Mouse (Mus musculus) monocyte, adult 5-6 weeks (primary cell): Measurements from ENCODE around the gene Bpifb3. TPM values are rescaled to one million over a fixed set of nuclear protein-coding genes. Genes with fewer than 3 reads are reported as not detected.
A peak's percentile ranks its signal among the peaks of the same experiment; 100 is the strongest.

Experiments
- ATAC-seq: fragments of 153-309, 156-312 bp; replicated peaks from 2 replicates; pipeline ENCODE4 v1.8.0; 2017; ENCODE audit warnings: mild to moderate bottlenecking; ENCODE audit not compliant: low TSS enrichment, insufficient number of reproducible peaks, severe bottlenecking, poor library complexity, low FRiP score
- total RNA-seq: library from RNA; stranded (forward); fragments of 200-1000, 200-491, 200-594 nt; gene quantifications from 3 replicates; pipeline ENCODE4 v1.2.3, GENCODE M21; 2017

The Bpifb3 gene
- not detected in 3 replicates for total RNA-seq

DNA sequence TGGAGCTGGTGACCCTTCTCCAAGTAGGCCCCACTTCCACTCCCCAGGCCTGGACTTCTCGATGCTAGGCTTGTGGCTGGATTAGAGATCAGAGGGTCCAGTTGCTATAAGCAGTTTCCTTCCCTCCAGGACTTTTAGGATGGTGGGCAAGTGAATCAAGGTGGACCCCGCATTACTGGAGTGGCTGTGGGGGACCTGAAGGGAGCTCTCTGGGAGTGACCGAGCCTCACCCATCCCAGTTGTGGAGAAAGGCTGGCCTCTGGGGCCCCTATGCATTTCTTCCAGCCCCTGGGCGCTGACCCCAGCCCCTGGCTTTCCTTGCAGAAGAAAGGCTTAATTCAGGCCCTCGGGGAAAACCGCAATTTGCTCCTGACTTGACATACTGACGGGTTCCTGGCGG is at the start of gene Bpifb3:
Bpifb3 (plus strand) TSS at position 301 of the 400 bp plus-strand sequence.
- ATAC-seq = no peak

DNA sequence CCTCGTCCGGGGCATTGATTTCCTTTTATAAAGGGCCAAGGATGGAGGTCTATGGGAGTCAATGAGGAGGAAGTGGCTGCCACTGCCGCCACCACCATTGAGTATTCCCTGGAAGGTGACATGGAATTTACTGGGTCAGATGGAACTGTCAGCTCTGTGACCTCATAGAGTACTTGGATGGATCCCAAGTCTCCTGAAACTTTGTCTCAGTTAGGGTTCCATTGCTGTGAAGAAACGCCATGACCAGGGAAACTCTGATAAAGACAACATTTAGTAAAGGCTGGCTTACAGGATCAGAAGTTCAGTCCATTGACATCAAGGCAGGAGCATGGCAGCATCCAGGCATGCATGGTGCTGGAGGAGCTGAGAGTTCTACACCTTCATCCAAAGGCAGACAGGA is 47.0 kb upstream of the Bpifb3 start, which contains the start of gene Sun5:
Sun5 (minus strand) TSS at position 101 of the 400 bp plus-strand sequence.
- no peak for ATAC-seq

GRCm38 (mm10) chr2:153874745-153875144 is 43.3 kb upstream of the Bpifb3 start, which contains the start of gene Bpifb2:
Gene Bpifb2, plus strand, starts transcription at chr2:153875045.
- no peak for ATAC-seq

- no peak for ATAC-seq
Measured at GRCm38 (mm10) chr2:153899111-153899510, 18.9 kb upstream of the Bpifb3 start.

- no peak for ATAC-seq
Measured at GRCm38 (mm10) chr2:153900088-153900487, 17.9 kb upstream of the Bpifb3 start, which contains the start of gene Bpifb6. Gene Bpifb6, plus strand, starts transcription at chr2:153900388.

DNA sequence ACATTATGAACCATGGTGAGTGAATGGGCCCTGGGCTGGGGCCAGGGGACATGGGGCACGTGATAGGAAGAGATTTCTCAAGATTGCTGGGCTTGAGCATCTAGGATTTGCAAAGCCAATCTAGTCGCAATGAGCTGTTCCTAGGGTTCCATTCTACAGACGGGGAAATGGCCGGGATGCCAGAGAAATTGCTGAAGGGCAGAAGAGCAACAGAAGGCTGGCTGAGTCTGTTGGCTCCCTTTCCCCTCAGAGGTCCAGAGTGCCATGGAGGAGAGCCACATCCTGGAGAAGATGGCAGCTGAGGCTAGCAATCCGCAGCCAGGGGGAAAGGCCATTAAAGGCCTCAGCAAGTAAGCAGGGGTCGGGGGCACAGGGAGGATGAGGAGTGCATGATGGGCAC is 15.3 kb upstream of the Bpifb3 start:
- ATAC-seq = no peak

- no peak for ATAC-seq
Measured at GRCm38 (mm10) chr2:153906626-153907025, 11.4 kb upstream of the Bpifb3 start.

GRCm38 (mm10) chr2:153914151-153914550 is 3.9 kb upstream of the Bpifb3 start:
- ATAC-seq = no peak

- no peak for ATAC-seq
Measured at GRCm38 (mm10) chr2:153921246-153921645, 3.2 kb downstream of the Bpifb3 start.

DNA sequence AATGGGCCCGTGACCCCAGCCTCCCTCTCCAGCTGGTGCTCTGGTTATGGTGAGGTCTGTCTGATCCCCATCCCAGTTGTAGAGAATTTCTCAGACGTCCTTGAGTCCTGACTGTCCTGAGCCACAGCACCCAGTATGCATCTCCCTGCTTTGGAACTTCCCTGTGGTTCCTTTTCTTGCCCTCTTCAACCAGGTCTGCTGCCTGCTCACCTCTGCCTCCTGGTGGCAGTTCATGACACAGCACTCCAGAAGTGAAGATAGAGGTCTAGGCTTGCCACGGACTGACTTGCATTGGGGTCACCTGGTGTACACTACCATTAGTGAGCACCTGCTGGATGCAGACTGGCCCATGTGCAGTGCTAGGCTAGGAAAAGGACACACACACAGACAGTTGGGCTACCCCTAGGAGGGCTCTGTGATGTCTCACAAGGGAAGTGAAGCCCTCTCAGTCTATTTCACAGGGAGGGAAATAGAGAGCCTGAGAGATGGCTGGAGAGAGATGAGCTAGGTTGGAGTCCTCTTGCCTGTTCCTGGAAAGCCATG is 11.9 kb downstream of the Bpifb3 start:
- peak; percentile 34; the same call in 1 of the 2 replicates for ATAC-seq

DNA sequence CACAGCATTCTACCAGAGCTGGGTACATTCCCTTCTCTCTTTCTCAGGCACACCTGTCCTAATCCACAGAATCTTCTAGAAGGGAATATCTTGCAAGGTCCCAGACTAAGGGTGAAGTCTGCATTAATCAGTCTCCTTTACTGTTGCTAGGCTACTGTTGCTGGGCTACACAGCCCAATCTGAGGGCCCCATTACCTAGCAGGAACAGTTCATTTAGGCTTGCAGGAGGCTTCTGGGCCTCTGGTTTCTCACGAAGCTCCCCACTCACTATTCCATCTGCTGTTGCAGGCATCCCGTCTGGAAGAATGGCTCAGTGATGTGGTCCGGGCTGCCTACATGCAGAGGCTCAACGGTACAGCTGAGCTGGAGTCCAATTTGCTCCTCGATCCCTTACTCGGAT is 13.1 kb downstream of the Bpifb3 start:
- no peak for ATAC-seq

DNA sequence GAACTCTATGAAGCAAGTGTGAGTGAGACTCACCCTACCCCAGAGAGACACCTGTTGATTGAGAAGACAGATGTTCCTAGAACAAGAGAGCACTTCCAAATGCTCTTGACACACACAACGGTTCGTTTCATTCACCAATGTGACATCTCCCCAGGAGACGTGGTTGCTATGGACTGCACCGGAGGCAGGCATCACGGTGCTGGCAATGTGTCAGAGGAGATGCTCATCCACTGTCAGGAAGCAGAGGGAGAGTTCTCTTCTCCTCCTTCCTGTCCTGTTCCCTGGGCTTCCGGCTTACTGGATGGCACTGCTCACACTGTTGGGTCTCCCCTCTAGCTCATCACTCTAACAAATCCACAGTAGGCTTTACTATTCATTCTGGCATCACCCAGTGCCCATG is 15.3 kb downstream of the Bpifb3 start:
- no peak for ATAC-seq

GRCm38 (mm10) chr2:153935348-153935747 is 17.3 kb downstream of the Bpifb3 start:
- no peak for ATAC-seq

DNA sequence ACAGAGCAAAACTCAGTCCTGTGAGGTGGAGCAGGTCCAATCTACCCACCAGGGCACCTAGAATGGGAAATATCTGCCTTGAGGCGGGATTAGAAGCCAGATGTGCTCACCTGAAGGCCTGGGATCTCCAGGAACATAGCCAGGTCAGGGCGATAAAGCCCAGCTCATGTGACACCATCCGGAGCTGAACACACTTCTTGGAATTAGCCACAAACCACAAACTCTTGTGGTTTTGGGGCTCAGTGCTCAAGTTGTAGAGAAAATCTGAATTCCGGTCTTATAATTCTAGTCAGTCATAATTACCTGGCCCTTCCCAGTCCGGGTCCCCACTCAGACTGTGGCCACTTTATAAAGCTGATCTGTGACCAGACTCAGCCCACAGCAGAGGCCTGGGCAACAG is 19.8 kb downstream of the Bpifb3 start, which contains the start of gene Bpifb4:
Bpifb4 (plus strand) TSS at position 370 of the 400 bp plus-strand sequence.
- ATAC-seq = no peak

DNA sequence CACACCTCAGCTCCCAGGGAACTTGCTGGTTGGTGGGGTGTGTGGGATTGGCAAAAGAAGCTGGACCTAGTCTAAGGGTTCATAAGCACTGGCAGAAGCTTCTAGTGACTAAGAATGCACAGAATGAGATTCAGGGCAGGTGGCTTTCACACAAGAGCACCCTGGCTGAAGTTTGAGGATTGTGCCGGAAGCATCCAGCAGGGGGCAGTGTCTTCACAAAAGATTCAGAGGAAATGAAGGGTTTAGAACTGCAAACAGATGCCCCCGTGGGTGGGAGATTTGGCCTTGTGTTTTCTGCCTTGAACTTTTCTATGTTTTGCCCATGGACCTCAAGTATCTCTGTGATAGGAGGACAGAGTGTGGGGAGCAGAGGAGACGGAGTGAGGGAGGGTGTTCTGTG is 25.5 kb downstream of the Bpifb3 start:
- no peak for ATAC-seq

DNA sequence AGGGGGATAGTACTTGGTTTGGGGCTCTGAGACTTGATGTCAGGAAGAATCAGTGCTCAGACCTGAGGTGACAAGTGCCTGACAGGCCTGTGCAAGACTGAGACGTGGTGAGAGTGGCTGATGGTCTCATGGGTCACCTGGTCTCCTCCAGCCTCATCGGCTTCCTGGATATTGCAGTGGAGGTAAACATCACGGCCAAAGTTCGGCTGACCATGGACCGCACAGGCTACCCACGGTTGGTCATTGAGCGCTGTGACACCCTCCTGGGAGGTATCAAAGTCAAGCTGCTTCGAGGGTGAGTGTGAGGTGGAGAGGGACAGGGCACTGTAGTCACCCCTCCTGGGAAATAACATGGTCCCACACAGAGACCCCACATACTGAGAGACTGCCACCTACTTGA is 26.5 kb downstream of the Bpifb3 start:
- no peak for ATAC-seq

DNA sequence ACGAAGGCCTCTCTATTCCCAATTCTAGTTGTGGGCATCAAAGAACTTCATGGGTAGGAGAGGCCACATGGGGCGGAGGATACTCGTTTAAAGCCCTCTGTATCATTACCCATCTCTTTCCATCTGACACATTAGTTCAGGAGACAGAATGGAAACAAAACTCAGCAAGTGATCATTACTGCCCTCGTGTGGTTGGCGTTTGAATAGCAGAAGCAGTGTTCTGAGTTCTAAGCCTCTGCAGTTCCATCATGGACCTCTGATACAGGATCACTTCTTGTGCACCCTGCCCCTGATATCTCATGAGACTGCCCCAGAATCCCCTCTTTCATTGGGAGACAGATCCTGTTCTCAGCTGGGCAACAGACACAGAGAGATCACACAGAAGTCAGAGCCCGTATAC is 34.9 kb downstream of the Bpifb3 start:
- no peak for ATAC-seq

- no peak for ATAC-seq
Measured at GRCm38 (mm10) chr2:153953836-153954235, 35.8 kb downstream of the Bpifb3 start.

DNA sequence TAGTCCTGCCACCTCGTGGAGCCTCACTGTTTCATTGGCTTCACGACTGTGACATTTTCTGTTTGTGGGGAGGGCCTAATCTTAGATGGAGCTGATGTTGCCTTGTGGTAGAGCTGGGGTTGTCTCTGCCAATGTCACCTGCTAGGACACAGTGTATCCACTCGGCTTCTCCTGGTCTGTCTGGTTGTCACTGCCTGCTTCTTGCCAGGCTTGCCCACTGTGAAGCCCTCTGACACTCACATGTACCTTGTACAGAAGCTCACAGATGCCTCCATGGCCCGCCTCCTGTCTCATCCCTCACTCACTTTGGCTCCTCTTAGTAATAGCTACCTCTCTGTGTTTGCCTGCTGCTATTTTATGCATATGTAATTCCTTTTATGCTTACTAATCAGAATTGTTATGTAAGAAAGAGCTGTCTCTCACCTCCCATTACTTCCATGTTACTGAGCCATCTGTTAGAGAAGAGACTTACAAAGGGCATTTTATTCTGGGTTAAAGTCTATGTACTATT is 44.8 kb downstream of the Bpifb3 start:
- ATAC-seq = no peak

GRCm38 (mm10) chr2:153963334-153963733 is 45.3 kb downstream of the Bpifb3 start:
- no peak for ATAC-seq

GRCm38 (mm10) chr2:153970221-153970620 is 52.2 kb downstream of the Bpifb3 start:
- ATAC-seq = no peak
